Mouse (Mus musculus): ENCODE data around the gene Gfra4. TPM values are rescaled to one million over a fixed set of nuclear protein-coding genes. Genes with fewer than 3 reads are reported as not detected.
"Not testable (repeated sequence)": the region's sequence is repeated elsewhere in the genome, so short reads cannot be mapped to it uniquely, and the experiment has no call there.

Gene Gfra4
- polyA plus RNA-seq, 1 experiment from 2014 or later: 6.8 TPM

- no peak for ATAC-seq (ENCODE audit: low FRiP score, low read depth)
- 78% methylated on average over 9 of the region's 9 CpGs for WGBS
Observed at GRCm38 (mm10) chr2:131044989-131045720, 2.3 kb upstream of the Gfra4 start.

GRCm38 (mm10) chr2:131044354-131044852, 1.5 kb upstream of the Gfra4 start:
- no peaks in the 10 kb centered on the region for H3K9me3 ChIP-seq
- H3K27me3 ChIP-seq: peaks cover 45% of the 10 kb centered on the region
- no peak for ATAC-seq (ENCODE audit: low FRiP score, low read depth)
- H3K4me3 ChIP-seq: no peak overlapping the region
- 15% methylated on average over 7 of the region's 7 CpGs for WGBS
- H3K4me1 ChIP-seq: peaks cover 7% of the 10 kb centered on the region; the same call in 1 of the 2 replicates
- H3K27ac ChIP-seq (replicated peaks): no peak overlapping the region
- no peaks in the 10 kb centered on the region for H3K36me3 ChIP-seq
- H3K9ac ChIP-seq (replicated peaks): no peak overlapping the region
- H3K4me2 ChIP-seq (replicated peaks): peak overlapping the region; percentile 23; the same call in 1 of the 2 replicates

More at GRCm38 (mm10) chr2:131044989-131045720, 2.3 kb upstream of the Gfra4 start:
- Histone ChIP-seq H3K4me1 (peaks cover 7% of the 10 kb centered on the region; the same call in 1 of the 2 replicates), H3K27ac (replicated peaks) (no peak overlapping the region), H3K4me2 (replicated peaks) (no peak overlapping the region), H3K9ac (replicated peaks) (no peak overlapping the region), H3K4me3 (no peak overlapping the region), H3K9me3 (no peaks in the 10 kb centered on the region), H3K36me3 (no peaks in the 10 kb centered on the region), H3K27me3 (peaks cover 37% of the 10 kb centered on the region)

GRCm38 (mm10) chr2:131040854-131041825, 1.7 kb downstream of the Gfra4 start:
- peak overlapping the region; percentile 72 for H3K4me2 ChIP-seq (replicated peaks)
- no peak overlapping the region for H3K27ac ChIP-seq (replicated peaks)
- H3K9ac ChIP-seq (replicated peaks): peak overlapping the region; percentile 40
- 3% methylated on average over 98 of the region's 115 CpGs for WGBS
- no peaks in the 10 kb centered on the region for H3K9me3 ChIP-seq
- no peaks in the 10 kb centered on the region for H3K36me3 ChIP-seq
- H3K4me3 ChIP-seq: peak overlapping the region; percentile 51
- peak; percentile 65 for ATAC-seq (ENCODE audit: low FRiP score, low read depth)
- peaks cover 55% of the 10 kb centered on the region for H3K27me3 ChIP-seq
- H3K4me1 ChIP-seq: peaks cover 7% of the 10 kb centered on the region; the same call in 1 of the 2 replicates

GRCm38 (mm10) chr2:131038675-131039074, 4.2 kb downstream of the Gfra4 start:
- Histone ChIP-seq H3K27ac (replicated peaks) (no peak overlapping the region), H3K36me3 (no peaks in the 10 kb centered on the region), H3K9ac (replicated peaks) (no peak overlapping the region), H3K4me3 (no peak overlapping the region), H3K4me2 (replicated peaks) (no peak overlapping the region), H3K9me3 (no peaks in the 10 kb centered on the region), H3K27me3 (peaks cover 51% of the 10 kb centered on the region), H3K4me1 (peaks cover 7% of the 10 kb centered on the region; the same call in 1 of the 2 replicates)
- no peak for ATAC-seq (ENCODE audit: low FRiP score, low read depth)
- WGBS: 89% methylated on average over 5 of the region's 5 CpGs

- 92% methylated on average over 6 of the region's 6 CpGs for WGBS
- ATAC-seq (ENCODE audit: low FRiP score, low read depth): no peak
Observed at GRCm38 (mm10) chr2:131038197-131038596, 4.7 kb downstream of the Gfra4 start.

GRCm38 (mm10) chr2:131037226-131037990, 5.5 kb downstream of the Gfra4 start:
- H3K27ac ChIP-seq (replicated peaks): no peak overlapping the region
- no peaks in the 10 kb centered on the region for H3K36me3 ChIP-seq
- 79% methylated on average over 17 of the region's 17 CpGs for WGBS
- peaks cover 40% of the 10 kb centered on the region for H3K27me3 ChIP-seq
- H3K4me1 ChIP-seq: peaks cover 7% of the 10 kb centered on the region; the same call in 1 of the 2 replicates
- no peaks in the 10 kb centered on the region for H3K9me3 ChIP-seq
- H3K4me2 ChIP-seq (replicated peaks): no peak overlapping the region
- no peak for ATAC-seq (ENCODE audit: low FRiP score, low read depth)
- H3K9ac ChIP-seq (replicated peaks): no peak overlapping the region
- H3K4me3 ChIP-seq: no peak overlapping the region

More at GRCm38 (mm10) chr2:131038197-131038596, 4.7 kb downstream of the Gfra4 start:
- Histone ChIP-seq H3K4me3 (no peak overlapping the region), H3K27me3 (peaks cover 48% of the 10 kb centered on the region), H3K4me2 (replicated peaks) (no peak overlapping the region), H3K4me1 (peaks cover 7% of the 10 kb centered on the region; the same call in 1 of the 2 replicates), H3K27ac (replicated peaks) (no peak overlapping the region), H3K9ac (replicated peaks) (no peak overlapping the region), H3K9me3 (no peaks in the 10 kb centered on the region), H3K36me3 (no peaks in the 10 kb centered on the region)

- Histone ChIP-seq H3K4me1 (peaks cover 7% of the 10 kb centered on the region; the same call in 1 of the 2 replicates), H3K36me3 (no peaks in the 10 kb centered on the region), H3K27ac (replicated peaks) (no peak overlapping the region), H3K4me3 (no peak overlapping the region), H3K9me3 (no peaks in the 10 kb centered on the region), H3K4me2 (replicated peaks) (no peak overlapping the region), H3K9ac (replicated peaks) (no peak overlapping the region), H3K27me3 (peaks cover 33% of the 10 kb centered on the region)
- ATAC-seq (ENCODE audit: low FRiP score, low read depth): no peak
Observed at GRCm38 (mm10) chr2:131036757-131037156, 6.1 kb downstream of the Gfra4 start.

GRCm38 (mm10) chr2:131036343-131036742, 6.5 kb downstream of the Gfra4 start:
- no peaks in the 10 kb centered on the region for H3K9me3 ChIP-seq
- H3K27me3 ChIP-seq: peaks cover 29% of the 10 kb centered on the region

GRCm38 (mm10) chr2:131031406-131031805, 11.5 kb downstream of the Gfra4 start:
- H3K27ac ChIP-seq (replicated peaks); H3K4me2 ChIP-seq (replicated peaks); H3K27me3 ChIP-seq; H3K36me3 ChIP-seq; ATAC-seq (ENCODE audit: low FRiP score, low read depth); H3K4me3 ChIP-seq; H3K9me3 ChIP-seq; H3K4me1 ChIP-seq; H3K9ac ChIP-seq (replicated peaks): not testable (repeated sequence)
- 70% methylated on average over 1 of the region's 1 CpGs for WGBS

More at GRCm38 (mm10) chr2:131036343-131036742, 6.5 kb downstream of the Gfra4 start:
- no peak for ATAC-seq (ENCODE audit: low FRiP score, low read depth)
- Histone ChIP-seq H3K4me1 (peaks cover 7% of the 10 kb centered on the region; the same call in 1 of the 2 replicates), H3K36me3 (no peaks in the 10 kb centered on the region), H3K4me3 (no peak overlapping the region), H3K27ac (replicated peaks) (no peak overlapping the region), H3K4me2 (replicated peaks) (no peak overlapping the region), H3K9ac (replicated peaks) (no peak overlapping the region)
- WGBS: 95% methylated on average over 2 of the region's 2 CpGs

- 88% methylated on average over 1 of the region's 1 CpGs for WGBS
- Histone ChIP-seq H3K27me3 (no peaks in the 10 kb centered on the region), H3K4me1 (no peaks in the 10 kb centered on the region), H3K4me2 (replicated peaks) (no peak overlapping the region), H3K36me3 (peaks cover 11% of the 10 kb centered on the region; the same call in 1 of the 2 replicates), H3K9me3 (no peaks in the 10 kb centered on the region), H3K9ac (replicated peaks) (no peak overlapping the region), H3K27ac (replicated peaks) (no peak overlapping the region), H3K4me3 (no peak overlapping the region)
- ATAC-seq (ENCODE audit: low FRiP score, low read depth): no peak
Observed at GRCm38 (mm10) chr2:131030998-131031397, 11.9 kb downstream of the Gfra4 start.

- no peak for ATAC-seq (ENCODE audit: low FRiP score, low read depth)
- Histone ChIP-seq H3K27me3 (no peaks in the 10 kb centered on the region), H3K4me2 (replicated peaks) (no peak overlapping the region), H3K27ac (replicated peaks) (no peak overlapping the region), H3K9ac (replicated peaks) (no peak overlapping the region), H3K4me3 (no peak overlapping the region), H3K4me1 (no peaks in the 10 kb centered on the region), H3K9me3 (no peaks in the 10 kb centered on the region), H3K36me3 (peaks cover 16% of the 10 kb centered on the region; the same call in 1 of the 2 replicates)
- WGBS: 92% methylated on average over 2 of the region's 2 CpGs
Observed at GRCm38 (mm10) chr2:131030561-131030960, 12.3 kb downstream of the Gfra4 start.
